Mouse (Mus musculus): Measurements from ENCODE around the gene Clnk. TPM values are rescaled to one million over a fixed set of nuclear protein-coding genes. Genes with fewer than 3 reads are reported as not detected.
A peak's percentile ranks its signal among the peaks of the same experiment; 100 is the strongest.

The Clnk gene
- total RNA-seq, 2 experiments from 2014 or later, result not detected

DNA sequence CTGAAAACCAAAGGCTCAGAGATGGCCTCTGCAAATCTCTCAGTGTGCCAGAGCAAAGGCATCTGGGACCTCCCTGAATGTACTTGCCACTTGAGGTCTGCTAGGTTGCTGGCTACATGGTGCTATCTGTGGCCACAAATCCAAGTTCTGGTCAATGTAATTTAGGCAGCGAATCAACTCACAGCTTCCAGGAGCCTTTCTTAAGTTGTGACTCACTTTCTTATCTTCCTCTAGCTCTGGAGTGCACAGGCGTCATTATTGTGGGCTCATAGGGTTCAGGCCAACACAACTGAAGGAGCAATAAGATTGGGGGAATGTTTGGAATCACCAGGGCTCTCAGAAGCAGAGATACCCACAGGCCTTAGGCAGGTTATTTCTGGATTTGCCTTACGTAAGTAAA lies 96.6 kb downstream of the Clnk start:
- intact Hi-C loops (cut with DNase I), result loop anchor here (5.0 to 10.0 kb wide), 2 partner anchors 862 to 1185 kb away; no protein-coding TSS in a partner anchor
- DNase-seq, result no peak

DNA sequence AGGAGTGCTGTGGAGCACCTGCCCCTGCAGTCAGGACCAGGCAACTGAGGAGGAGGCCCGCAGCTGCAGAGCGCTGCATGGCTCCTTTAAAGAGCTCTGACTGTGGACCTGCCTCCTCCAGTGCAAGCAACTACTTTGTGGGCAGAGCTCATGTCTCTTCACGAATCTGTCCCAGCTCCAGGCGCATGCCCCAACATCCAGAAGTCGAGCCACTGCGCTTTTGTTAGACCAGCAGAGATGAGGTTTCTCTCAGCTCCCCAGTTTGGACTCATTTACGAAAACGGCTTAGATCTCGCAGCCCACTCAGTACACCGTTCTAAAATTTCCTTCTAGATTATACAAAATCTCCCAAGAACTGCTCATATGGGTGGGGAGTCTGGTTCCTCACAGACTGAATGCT lies 101.1 kb downstream of the Clnk start:
- no peak for DNase-seq
- intact Hi-C loops (cut with DNase I), result no loop called here

DNA sequence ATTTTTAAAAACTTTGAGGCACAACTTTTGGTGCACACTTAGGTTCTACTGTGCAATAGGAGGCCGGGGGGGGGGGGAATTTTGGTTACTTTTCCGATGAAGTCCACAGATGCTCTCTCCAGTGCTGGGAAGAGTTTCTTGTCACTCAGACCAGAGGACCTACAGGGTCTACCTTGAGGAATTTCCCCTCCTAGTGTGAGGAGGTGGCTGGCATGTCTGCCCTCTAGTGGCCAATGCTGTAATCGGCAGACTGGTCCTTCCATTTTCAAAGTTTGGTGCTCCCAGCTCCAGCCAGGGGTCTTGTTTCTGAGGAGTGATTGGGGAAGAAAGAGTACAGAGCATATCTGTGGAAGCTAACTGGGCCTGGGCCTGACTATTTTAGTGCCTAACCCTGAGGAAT lies 121.7 kb downstream of the Clnk start:
- DNase-seq, result peak; percentile 23
- intact Hi-C loops (cut with DNase I), result no loop called here

DNA sequence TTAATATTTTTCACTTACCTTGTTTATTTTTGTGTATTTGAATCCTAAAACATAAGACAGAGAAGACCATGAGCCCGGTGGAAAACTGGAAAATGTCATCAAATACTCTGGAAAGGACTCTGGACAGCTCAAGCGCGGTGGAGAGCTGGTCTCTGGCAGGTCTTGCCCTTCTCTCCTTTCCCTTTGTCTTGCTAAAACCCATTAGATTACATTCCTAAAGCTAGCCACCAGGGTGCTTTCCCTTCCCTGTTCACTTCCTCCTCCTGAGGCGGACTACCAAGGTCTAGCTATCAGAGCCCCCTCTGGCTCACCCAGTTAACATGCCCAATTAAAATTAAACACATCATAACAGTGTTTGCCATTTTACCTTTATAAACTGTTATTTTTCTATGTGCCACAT lies 123.9 kb downstream of the Clnk start:
- no peak for DNase-seq
- intact Hi-C loops (cut with DNase I), result no loop called here

DNA sequence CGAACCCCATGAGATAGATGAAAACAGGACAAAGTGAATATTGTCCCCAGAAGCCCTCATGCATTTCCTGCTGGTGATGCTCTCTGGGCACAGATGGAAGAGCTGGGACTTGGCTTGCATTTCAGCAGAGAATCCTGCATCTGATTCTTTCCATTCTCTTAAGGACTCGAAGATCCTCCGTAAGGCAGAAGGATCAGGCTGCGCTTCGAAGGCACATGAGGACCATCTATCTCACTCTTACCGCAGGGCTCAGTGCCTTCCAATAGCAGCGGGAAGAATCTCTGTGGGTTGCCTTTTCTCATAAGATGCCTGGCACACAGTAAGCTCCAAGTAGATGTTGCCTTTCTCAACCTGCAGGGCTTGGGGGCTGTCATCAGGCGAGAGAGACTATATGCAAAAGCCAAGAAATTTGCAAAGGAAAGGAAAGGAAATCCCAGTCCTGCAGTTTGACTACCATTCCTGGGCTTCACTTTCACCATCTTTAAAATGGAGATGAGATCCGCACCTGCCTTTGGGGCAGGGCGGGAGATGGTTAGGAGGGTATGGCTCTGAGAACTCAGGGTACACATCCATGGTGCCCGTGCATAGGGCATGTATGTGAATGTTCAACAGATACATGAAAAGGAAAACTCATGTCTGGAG lies 167.6 kb downstream of the Clnk start:
- intact Hi-C loops (cut with DNase I), result no loop called here

GRCm38 (mm10) chr5:38707364-38708075 lies 169.1 kb downstream of the Clnk start:
- DNase-seq, result no peak
- intact Hi-C loops (cut with DNase I), result no loop called here

More for the DNA sequence above, 167.6 kb downstream of the Clnk start:
- DNase-seq, result no peak

GRCm38 (mm10) chr5:38702941-38703340 lies 173.7 kb downstream of the Clnk start:
- intact Hi-C loops (cut with DNase I), result no loop called here
- no peak for DNase-seq

GRCm38 (mm10) chr5:38702091-38702490 lies 174.5 kb downstream of the Clnk start:
- DNase-seq, result no peak

DNA sequence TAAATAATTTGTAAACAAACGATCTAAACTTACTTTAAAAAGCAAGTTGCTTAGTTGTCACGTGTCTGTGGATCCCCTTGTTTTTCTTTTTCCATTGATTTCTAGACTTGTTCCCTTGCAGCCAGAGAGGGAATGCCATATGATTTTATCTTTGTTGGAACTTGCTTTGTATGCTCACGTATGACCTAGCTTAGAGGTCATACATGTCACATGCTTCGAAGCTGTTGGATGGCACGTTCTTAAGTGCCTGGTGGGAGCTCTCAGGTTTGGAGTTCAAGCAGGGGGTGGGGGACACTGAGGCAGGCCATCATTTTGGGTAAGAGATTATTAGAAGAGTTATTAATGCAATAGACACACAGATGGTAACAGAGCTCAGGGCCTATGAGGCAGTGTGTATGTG lies 178.1 kb downstream of the Clnk start:
- intact Hi-C loops (cut with DNase I), result no loop called here

More at GRCm38 (mm10) chr5:38702091-38702490, 174.5 kb downstream of the Clnk start:
- intact Hi-C loops (cut with DNase I), result no loop called here

GRCm38 (mm10) chr5:38698046-38698445 lies 178.6 kb downstream of the Clnk start:
- intact Hi-C loops (cut with DNase I), result no loop called here
- DNase-seq, result no peak

More for the DNA sequence above, 178.1 kb downstream of the Clnk start:
- no peak for DNase-seq

DNA sequence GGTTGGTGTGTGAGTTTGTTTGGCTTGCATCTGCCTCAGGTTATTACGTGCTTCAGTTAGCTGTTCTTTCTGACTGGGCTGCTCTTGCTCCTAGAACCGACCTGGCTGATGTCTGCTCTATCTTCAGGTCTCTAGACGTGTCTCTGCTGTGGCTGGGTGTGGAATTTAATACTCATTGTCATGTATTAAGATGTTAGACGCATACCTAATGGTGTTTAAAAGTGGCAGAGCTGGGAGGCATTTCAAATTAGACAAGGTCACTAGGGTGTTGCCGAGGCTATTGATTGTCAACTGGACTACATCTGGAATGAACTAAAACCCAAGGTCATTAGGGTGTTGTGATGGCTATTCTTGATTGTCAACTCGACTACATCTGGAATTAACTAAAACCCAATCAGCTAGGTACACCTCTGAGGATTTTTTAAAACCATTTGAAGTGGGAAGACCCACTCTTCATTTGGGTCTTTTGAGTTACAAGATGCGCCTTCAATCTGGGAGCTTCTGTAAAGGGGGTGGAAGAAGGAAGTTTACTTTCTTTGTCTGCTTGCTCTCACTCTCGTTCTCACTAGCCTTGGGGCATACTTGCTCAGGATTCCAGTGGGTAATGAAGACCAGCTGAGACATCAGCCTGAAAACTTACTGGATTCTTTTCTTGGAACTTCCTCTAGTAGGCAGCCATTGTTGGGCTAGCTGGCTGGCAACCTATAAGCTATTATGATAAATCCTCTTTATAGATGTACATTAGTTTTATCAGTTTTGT lies 179.8 kb downstream of the Clnk start:
- intact Hi-C loops (cut with DNase I), result no loop called here
- DNase-seq, result no peak

GRCm38 (mm10) chr5:38692859-38693258 lies 183.8 kb downstream of the Clnk start:
- DNase-seq, result no peak
- intact Hi-C loops (cut with DNase I), result no loop called here

DNA sequence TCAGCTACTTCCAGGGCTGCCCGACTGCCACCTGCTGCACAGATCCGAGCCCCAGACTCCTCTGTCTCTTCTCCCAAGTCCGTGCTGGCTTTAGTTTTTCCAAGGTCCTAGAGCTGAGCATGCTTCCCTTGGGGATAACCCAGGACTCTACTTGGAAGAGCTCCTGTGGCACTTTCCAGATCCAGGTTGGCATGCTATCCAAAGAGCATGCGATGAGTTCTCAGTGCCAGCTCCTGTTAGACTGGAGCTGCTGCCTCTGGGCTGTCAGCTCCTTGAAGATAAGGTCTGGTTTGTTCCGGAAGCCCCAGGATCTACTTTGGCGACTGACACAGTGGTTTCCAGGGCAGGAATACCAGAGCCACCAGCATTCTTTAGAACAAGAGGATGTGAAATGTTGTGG lies 187.4 kb downstream of the Clnk start:
- intact Hi-C loops (cut with DNase I), result no loop called here
- DNase-seq, result no peak

DNA sequence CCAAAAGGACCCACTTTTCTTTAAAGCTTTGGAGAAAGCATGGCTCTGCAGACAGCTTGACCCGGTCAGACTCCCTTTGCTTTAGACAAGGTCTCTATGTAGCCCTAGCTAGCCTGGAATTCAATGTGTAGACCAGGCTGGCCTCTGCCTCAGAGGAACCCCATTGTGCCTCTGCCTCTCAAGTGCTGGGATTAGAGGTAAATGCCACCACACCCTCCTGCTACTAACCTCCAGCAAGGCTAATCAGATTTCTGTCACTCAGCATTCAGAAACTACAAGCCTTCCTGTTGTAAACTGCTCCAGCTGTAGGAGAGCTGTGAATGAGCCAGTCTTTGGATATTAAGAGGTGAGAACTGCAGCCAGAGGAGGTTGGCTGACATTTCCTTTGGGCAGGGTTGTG lies 188.9 kb downstream of the Clnk start:
- intact Hi-C loops (cut with DNase I), result no loop called here
- no peak for DNase-seq

DNA sequence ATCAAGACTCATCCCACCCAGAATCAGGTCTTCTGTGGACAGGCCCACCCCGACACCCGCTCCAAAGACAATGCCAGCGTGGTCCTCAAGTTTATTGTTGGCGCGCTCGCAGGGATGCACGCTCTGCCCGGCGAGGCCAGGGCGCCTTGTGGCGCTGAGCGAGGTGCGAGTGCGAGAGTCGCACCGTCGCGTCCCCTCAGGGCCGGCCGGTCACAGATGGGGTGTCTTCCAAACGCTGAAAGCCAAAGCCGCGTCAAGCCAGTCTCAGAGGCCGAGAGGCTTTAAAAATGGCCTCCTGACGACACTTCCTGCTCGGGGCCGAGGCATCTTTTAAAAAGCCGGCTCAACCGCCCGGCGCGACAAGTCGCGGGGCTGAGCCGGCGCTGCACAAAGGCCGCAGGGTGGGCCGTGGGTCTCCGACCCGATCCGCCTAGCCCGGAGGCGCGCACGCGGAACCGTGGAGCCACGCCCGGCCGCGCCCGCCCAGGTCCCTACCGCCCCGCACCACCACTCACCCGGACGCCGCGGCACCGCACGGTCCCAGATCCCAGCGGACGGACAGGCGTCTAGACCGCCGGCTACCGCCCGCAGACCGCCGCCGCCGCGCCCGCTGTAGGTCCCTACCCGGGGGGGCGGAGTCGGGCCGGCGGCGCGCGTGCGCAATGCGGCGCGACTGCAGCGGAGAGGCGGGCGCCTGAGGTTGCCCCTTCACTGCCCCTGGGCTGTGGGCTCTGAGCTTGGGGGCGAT lies 192.3 kb downstream of the Clnk start, which contains the start of gene Zfp518b:
Gene Zfp518b (minus strand): TSS at position 663 of the 748 bp plus-strand sequence.
- intact Hi-C loops (cut with DNase I), result no loop called here
- peak; percentile 80 for DNase-seq

- intact Hi-C loops (cut with DNase I), result no loop called here
- DNase-seq, result no peak
Measured at GRCm38 (mm10) chr5:38658836-38659235, 217.8 kb downstream of the Clnk start.

Other genes with a start within 250 kb of the Clnk start
- 10 to 100 TPM; 36.8 to 38.0 TPM for gene Zfp518b, start 192.0 kb downstream of the Clnk start, total RNA-seq (2021)